Mouse (Mus musculus): Measurements from ENCODE around the gene Map10. TPM values are rescaled to one million over a fixed set of nuclear protein-coding genes. Genes with fewer than 3 reads are reported as not detected.

Gene Map10
- polyA plus RNA-seq (2016; fragmentation: Nextera tagmentation; extraction: Ambion mirVana), result 6.7 and 7.6 TPM in 2 replicates

DNA sequence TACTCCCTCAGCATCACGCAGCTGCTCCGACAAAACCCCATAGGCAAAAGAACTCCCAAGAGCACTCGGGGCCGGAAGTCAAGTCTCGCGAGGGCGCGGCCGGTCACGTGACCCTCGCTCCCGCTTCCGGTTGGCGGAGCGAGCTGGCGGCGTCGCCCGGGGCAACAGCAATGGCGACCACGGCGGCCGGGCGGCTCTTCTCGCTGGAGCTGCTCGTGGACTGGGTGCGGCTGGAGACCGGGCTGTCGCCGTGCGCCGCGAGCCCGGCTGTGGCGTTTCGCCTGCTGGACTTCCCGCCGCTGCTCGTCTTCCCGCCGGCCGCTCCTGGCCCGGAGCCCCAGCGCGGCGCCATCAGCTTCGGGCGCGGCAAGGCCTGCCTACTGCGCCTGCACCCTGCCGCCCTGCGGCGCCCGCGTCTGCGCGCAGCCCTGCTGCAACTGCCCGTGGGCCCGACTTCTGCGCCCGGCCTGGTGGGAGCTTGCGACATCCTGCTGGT, at the start of gene Map10:
Gene Map10, plus strand, starts transcription at position 119 of the 496 bp plus-strand sequence.
- H3K36me3 ChIP-seq (replicated peaks), result peaks cover 22% of the 10 kb centered on the region
- H3K27me3 ChIP-seq (ENCODE audit: poor library complexity, severe bottlenecking), result peaks cover 28% of the 10 kb centered on the region
- DNase-seq (ENCODE audit: extremely low spot score, low spot score), result peak; percentile 80
- WGBS, result 2% methylated on average over 62 of the region's 62 CpGs
- peak within 1 kb of the TSS; percentile 92 for H3K27ac ChIP-seq
- peaks cover 28% of the 10 kb centered on the region for H3K4me1 ChIP-seq
- peak within 1 kb of the TSS; percentile 73 for H3K4me3 ChIP-seq
- peaks cover 35% of the 10 kb centered on the region for H3K9me3 ChIP-seq

- Histone ChIP-seq H3K36me3 (replicated peaks) (no peaks in the 10 kb centered on the region), H3K4me1 (peaks cover 27% of the 10 kb centered on the region), H3K9me3 (peaks cover 2% of the 10 kb centered on the region), H3K4me3 (no peak overlapping the region), H3K27me3 (ENCODE audit: poor library complexity, severe bottlenecking) (no peaks in the 10 kb centered on the region), H3K27ac (no peak overlapping the region)
- WGBS, result 82% methylated on average over 4 of the region's 4 CpGs
- DNase-seq (ENCODE audit: extremely low spot score, low spot score), result no peak
Observed at GRCm38 (mm10) chr8:125620301-125620700, 49.3 kb upstream of the Map10 start.

DNA sequence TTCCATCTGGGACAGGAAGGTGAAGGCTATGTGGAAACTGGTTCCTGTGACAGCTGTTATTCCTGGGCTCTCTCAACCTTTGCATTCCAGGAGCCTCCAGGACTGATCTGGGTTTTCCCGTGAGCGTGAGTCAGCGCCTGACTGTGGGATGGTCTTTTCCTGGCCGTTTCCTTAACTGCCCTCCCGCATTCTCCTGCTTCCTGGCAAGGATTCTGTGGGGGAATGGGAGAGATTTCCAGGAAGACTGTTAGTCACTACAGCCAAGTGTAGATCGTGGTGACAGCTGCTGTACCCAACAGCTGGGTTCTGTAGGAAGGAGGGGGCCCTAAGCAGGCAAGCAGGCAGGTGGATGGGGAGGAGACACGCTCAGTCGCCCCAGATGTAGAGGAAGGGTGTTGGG, 45.3 kb upstream of the Map10 start:
- no peak for DNase-seq (ENCODE audit: extremely low spot score, low spot score)
- Histone ChIP-seq H3K9me3 (peaks cover 5% of the 10 kb centered on the region), H3K27me3 (ENCODE audit: poor library complexity, severe bottlenecking) (no peaks in the 10 kb centered on the region), H3K36me3 (replicated peaks) (no peaks in the 10 kb centered on the region), H3K27ac (0 out of 2 replicates have a peak overlapping the region, but pooled peaks have one; percentile 31), H3K4me3 (no peak overlapping the region), H3K4me1 (peaks cover 16% of the 10 kb centered on the region)
- 86% methylated on average over 8 of the region's 8 CpGs for WGBS

- Histone ChIP-seq H3K36me3 (replicated peaks) (no peaks in the 10 kb centered on the region), H3K27ac (no peak overlapping the region), H3K27me3 (ENCODE audit: poor library complexity, severe bottlenecking) (no peaks in the 10 kb centered on the region), H3K4me3 (no peak overlapping the region), H3K9me3 (peaks cover 5% of the 10 kb centered on the region), H3K4me1 (no peaks in the 10 kb centered on the region)
- 70% methylated on average over 8 of the region's 8 CpGs for WGBS
- DNase-seq (ENCODE audit: extremely low spot score, low spot score), result no peak
Observed at GRCm38 (mm10) chr8:125626381-125626780, 43.2 kb upstream of the Map10 start.

- Histone ChIP-seq H3K4me3 (no peak overlapping the region), H3K36me3 (replicated peaks) (no peaks in the 10 kb centered on the region), H3K4me1 (no peaks in the 10 kb centered on the region), H3K27me3 (ENCODE audit: poor library complexity, severe bottlenecking) (no peaks in the 10 kb centered on the region), H3K27ac (no peak overlapping the region), H3K9me3 (peaks cover 5% of the 10 kb centered on the region)
- WGBS, result 97% methylated on average over 1 of the region's 1 CpGs
- DNase-seq (ENCODE audit: extremely low spot score, low spot score), result no peak
Observed at GRCm38 (mm10) chr8:125628834-125629233, 40.8 kb upstream of the Map10 start.

GRCm38 (mm10) chr8:125638411-125639058, 31.1 kb upstream of the Map10 start:
- Histone ChIP-seq H3K27me3 (ENCODE audit: poor library complexity, severe bottlenecking) (no peaks in the 10 kb centered on the region), H3K4me3 (no peak overlapping the region), H3K27ac (no peak overlapping the region), H3K4me1 (no peaks in the 10 kb centered on the region), H3K36me3 (replicated peaks) (no peaks in the 10 kb centered on the region), H3K9me3 (peaks cover 8% of the 10 kb centered on the region; the same call in 1 of the 2 replicates)
- DNase-seq (ENCODE audit: extremely low spot score, low spot score), result no peak
- 75% methylated on average over 6 of the region's 6 CpGs for WGBS

DNA sequence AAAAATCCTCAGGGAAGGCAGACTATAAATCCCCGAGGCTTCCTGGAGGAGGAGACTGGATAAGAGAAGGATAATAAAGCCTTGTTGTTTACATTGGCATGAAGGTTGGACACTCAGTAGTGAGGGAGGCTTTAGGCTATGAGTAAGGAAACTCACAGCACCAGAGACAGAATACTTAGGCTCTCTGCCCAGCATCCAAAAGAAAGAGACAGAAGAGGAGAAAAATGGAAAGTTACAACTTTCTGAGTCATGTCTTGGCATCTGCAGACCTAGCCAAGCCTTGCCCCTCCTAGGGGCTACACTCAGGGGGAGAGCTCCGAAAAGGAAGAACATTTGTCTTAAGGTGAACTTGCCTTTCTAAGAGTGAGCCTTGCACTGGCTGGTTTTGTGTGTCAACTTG, 30.0 kb upstream of the Map10 start:
- DNase-seq (ENCODE audit: extremely low spot score, low spot score), result no peak
- no peaks in the 10 kb centered on the region for H3K4me1 ChIP-seq
- no peaks in the 10 kb centered on the region for H3K27me3 ChIP-seq (ENCODE audit: poor library complexity, severe bottlenecking)
- H3K36me3 ChIP-seq (replicated peaks), result no peaks in the 10 kb centered on the region
- no peak overlapping the region for H3K4me3 ChIP-seq
- peaks cover 8% of the 10 kb centered on the region; the same call in 1 of the 2 replicates for H3K9me3 ChIP-seq
- no peak overlapping the region for H3K27ac ChIP-seq
- 80% methylated on average over 2 of the region's 2 CpGs for WGBS

DNA sequence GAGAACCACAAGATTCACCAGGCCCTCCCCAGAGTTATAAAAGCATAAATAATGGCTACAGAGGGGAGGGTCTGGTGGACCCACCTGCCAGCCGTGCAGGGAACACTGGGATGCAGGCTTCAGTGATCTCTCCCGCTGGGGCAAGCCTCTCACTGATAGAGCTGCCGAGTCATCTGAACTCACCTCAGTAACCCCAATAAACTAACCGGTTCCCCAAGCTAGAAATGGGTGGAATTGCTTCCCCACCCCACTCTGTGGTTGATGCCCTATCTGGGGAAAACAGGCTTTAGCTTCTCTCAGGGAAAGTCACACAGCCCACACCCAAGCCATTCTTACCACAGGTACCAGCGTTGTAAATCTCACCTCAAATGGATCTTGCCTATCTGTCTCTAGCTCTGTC, 28.9 kb upstream of the Map10 start:
- 85% methylated on average over 5 of the region's 5 CpGs for WGBS
- no peak overlapping the region for H3K4me3 ChIP-seq
- no peaks in the 10 kb centered on the region for H3K27me3 ChIP-seq (ENCODE audit: poor library complexity, severe bottlenecking)
- H3K36me3 ChIP-seq (replicated peaks), result no peaks in the 10 kb centered on the region
- H3K27ac ChIP-seq, result no peak overlapping the region
- H3K4me1 ChIP-seq, result 0 out of 2 replicates have a peak, but pooled peaks cover 5% of the 10 kb centered on the region
- H3K9me3 ChIP-seq, result peaks cover 8% of the 10 kb centered on the region; the same call in 1 of the 2 replicates
- no peak for DNase-seq (ENCODE audit: extremely low spot score, low spot score)

DNA sequence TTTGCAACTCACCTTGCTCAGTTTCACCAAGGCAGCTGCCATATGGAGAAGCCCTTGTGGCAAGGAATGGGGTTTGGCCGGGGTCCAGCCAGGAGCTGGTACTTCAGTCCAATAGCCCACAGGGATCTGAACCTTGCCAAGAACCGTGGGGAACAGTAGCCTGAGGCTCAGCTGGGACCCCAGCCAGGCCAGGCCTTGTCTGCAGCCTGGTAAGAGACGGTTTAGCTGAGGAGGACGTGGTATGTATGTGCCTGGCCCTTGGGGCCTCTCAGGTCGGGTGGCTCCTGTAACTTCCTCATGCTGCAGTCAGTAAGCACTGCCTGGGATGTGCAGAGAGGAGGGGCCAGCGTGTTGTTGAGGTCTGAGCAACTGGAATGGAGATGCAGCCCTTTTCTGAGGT, 27.8 kb upstream of the Map10 start:
- H3K4me1 ChIP-seq, result 0 out of 2 replicates have a peak, but pooled peaks cover 6% of the 10 kb centered on the region
- peaks cover 1% of the 10 kb centered on the region; the same call in 1 of the 2 replicates for H3K9me3 ChIP-seq
- no peak overlapping the region for H3K27ac ChIP-seq
- WGBS, result 76% methylated on average over 6 of the region's 6 CpGs
- no peak overlapping the region for H3K4me3 ChIP-seq
- DNase-seq (ENCODE audit: extremely low spot score, low spot score), result no peak
- no peaks in the 10 kb centered on the region for H3K27me3 ChIP-seq (ENCODE audit: poor library complexity, severe bottlenecking)
- H3K36me3 ChIP-seq (replicated peaks), result no peaks in the 10 kb centered on the region

GRCm38 (mm10) chr8:125645757-125646478, 23.7 kb upstream of the Map10 start:
- no peak for DNase-seq (ENCODE audit: extremely low spot score, low spot score)
- WGBS, result 85% methylated on average over 10 of the region's 10 CpGs
- H3K27me3 ChIP-seq (ENCODE audit: poor library complexity, severe bottlenecking), result no peaks in the 10 kb centered on the region
- 0 out of 2 replicates have a peak, but pooled peaks cover 6% of the 10 kb centered on the region for H3K4me1 ChIP-seq
- no peaks in the 10 kb centered on the region for H3K36me3 ChIP-seq (replicated peaks)
- no peak overlapping the region for H3K27ac ChIP-seq
- H3K9me3 ChIP-seq, result no peaks in the 10 kb centered on the region
- H3K4me3 ChIP-seq, result no peak overlapping the region

- Histone ChIP-seq H3K36me3 (replicated peaks) (no peaks in the 10 kb centered on the region), H3K27ac (no peak overlapping the region), H3K4me3 (no peak overlapping the region), H3K27me3 (ENCODE audit: poor library complexity, severe bottlenecking) (no peaks in the 10 kb centered on the region), H3K4me1 (0 out of 2 replicates have a peak, but pooled peaks cover 6% of the 10 kb centered on the region), H3K9me3 (no peaks in the 10 kb centered on the region)
- DNase-seq (ENCODE audit: extremely low spot score, low spot score), result no peak
- 83% methylated on average over 4 of the region's 4 CpGs for WGBS
Observed at GRCm38 (mm10) chr8:125649447-125649846, 20.2 kb upstream of the Map10 start.

DNA sequence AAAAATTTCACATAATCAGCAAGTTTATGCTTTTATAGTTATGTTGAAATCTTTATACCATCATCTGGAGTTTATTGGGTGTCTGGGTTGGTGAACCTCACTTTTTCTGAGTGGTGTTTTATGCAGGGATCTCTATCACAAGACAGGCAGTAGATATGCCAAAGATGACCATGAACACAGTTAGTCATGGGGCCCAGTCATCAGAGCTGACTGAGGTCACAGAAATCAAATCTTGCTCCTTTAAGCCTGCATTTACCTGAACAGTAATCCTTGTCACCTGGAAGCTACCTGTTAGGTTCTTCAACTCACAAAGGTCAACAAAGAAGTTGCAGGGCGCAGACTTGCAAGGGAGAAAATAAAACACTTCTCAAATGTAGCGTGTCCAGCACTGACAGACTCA, 14.8 kb upstream of the Map10 start:
- no peak for DNase-seq (ENCODE audit: extremely low spot score, low spot score)
- no peaks in the 10 kb centered on the region for H3K36me3 ChIP-seq (replicated peaks)
- no peaks in the 10 kb centered on the region for H3K27me3 ChIP-seq (ENCODE audit: poor library complexity, severe bottlenecking)
- H3K27ac ChIP-seq, result no peak overlapping the region
- H3K9me3 ChIP-seq, result no peaks in the 10 kb centered on the region
- H3K4me1 ChIP-seq, result no peaks in the 10 kb centered on the region
- 96% methylated on average over 2 of the region's 2 CpGs for WGBS
- H3K4me3 ChIP-seq, result no peak overlapping the region

DNA sequence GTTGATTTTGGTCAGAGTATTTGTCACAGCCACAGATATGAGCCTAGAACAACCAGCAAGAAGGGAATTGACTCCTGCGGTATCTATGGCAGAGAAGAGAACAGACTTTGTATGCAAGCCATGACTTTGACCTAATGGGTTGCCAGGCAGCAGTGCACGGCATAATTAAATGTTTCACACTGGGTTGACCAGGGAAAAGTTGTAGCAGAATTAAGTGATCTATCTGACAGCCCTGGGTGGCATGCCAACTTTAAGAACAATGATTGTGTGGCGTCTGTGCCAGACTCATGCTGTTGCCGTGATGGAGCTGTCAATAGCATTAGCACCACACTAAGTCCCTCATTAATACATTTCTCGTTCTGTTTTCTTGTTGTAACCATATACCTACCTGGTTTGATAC, 11.1 kb upstream of the Map10 start:
- H3K27me3 ChIP-seq (ENCODE audit: poor library complexity, severe bottlenecking), result no peaks in the 10 kb centered on the region
- no peak overlapping the region for H3K27ac ChIP-seq
- 86% methylated on average over 5 of the region's 5 CpGs for WGBS
- H3K36me3 ChIP-seq (replicated peaks), result no peaks in the 10 kb centered on the region
- H3K9me3 ChIP-seq, result no peaks in the 10 kb centered on the region
- no peaks in the 10 kb centered on the region for H3K4me1 ChIP-seq
- no peak for DNase-seq (ENCODE audit: extremely low spot score, low spot score)
- H3K4me3 ChIP-seq, result no peak overlapping the region

Measured in forebrain, embryonic 10.5 days (tissue).